Mouse (Mus musculus): ENCODE data around the gene Lrrc4c. TPM values are rescaled to one million over a fixed set of nuclear protein-coding genes. Genes with fewer than 3 reads are reported as not detected.

Lrrc4c gene
- polyA plus RNA-seq, 1 experiment from 2014 or later: 1.8 TPM

DNA sequence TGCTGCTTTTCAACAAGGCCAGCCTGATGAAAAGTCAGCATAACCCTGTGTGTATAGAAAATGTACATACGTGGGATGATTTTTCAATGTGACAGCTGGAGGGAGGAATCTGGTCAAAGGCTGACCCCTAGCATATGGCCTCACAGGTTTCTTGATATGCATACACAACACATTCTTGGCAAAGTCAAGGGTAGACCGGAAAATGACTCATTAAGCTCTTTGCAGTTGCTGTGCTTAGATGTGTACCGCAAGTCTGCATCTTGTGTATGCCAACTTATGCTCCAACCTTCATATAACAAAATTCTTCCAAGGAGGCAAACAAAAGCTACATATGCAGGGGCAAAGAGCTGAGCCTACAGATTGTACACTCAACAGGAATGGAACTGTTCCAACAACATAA is 631.6 kb downstream of the Lrrc4c start:
- no peak overlapping the region for H3K4me3 ChIP-seq (ENCODE audit: low read length)
- no peaks in the 10 kb centered on the region for H3K27me3 ChIP-seq (replicated peaks; ENCODE audit: control insufficient read depth, insufficient read depth, low read length)
- no peak overlapping the region for H3K4me2 ChIP-seq (ENCODE audit: low read depth, low read length)
- no peak overlapping the region for H3K9ac ChIP-seq (ENCODE audit: low read depth, low read length)
- H3K4me1 ChIP-seq (ENCODE audit: control insufficient read depth, insufficient read depth, low read length): no peaks in the 10 kb centered on the region
- H3K27ac ChIP-seq (ENCODE audit: low read length): no peak overlapping the region
- ATAC-seq: no peak
- H3K36me3 ChIP-seq (ENCODE audit: control insufficient read depth, insufficient read depth, low read length): no peaks in the 10 kb centered on the region
- 79% methylated on average over 3 of the region's 3 CpGs for WGBS
- H3K9me3 ChIP-seq (ENCODE audit: control insufficient read depth, low read length): no peaks in the 10 kb centered on the region

DNA sequence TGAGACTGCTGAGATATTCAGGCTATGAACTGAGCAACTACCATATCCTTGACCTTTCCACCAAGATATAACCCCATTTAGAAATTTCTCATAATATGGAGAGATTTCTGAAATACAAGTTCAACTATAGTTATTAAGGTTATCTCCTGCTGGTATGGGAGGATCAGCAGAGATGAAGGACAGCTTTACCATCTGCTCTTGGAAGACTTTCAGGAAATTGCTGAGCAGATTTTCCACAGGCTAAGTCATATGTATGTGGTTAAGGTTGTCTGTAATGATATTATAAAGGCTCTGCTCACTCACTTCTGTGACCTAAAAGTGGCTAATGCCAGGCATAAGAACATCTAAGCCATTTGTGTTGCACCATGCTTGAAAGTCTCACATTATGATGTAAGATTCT is 681.6 kb downstream of the Lrrc4c start:
- Histone ChIP-seq H3K36me3 (ENCODE audit: control insufficient read depth, insufficient read depth, low read length) (no peaks in the 10 kb centered on the region), H3K9me3 (ENCODE audit: control insufficient read depth, low read length) (no peaks in the 10 kb centered on the region), H3K4me2 (ENCODE audit: low read depth, low read length) (no peak overlapping the region), H3K4me1 (ENCODE audit: control insufficient read depth, insufficient read depth, low read length) (no peaks in the 10 kb centered on the region), H3K27ac (ENCODE audit: low read length) (no peak overlapping the region), H3K4me3 (ENCODE audit: low read length) (no peak overlapping the region), H3K9ac (ENCODE audit: low read depth, low read length) (no peak overlapping the region), H3K27me3 (replicated peaks; ENCODE audit: control insufficient read depth, insufficient read depth, low read length) (no peaks in the 10 kb centered on the region)
- no peak for ATAC-seq

GRCm38 (mm10) chr2:97018319-97018718 is 700.4 kb downstream of the Lrrc4c start:
- Histone ChIP-seq H3K4me2 (ENCODE audit: low read depth, low read length) (no peak overlapping the region), H3K27me3 (replicated peaks; ENCODE audit: control insufficient read depth, insufficient read depth, low read length) (no peaks in the 10 kb centered on the region), H3K9me3 (ENCODE audit: control insufficient read depth, low read length) (no peaks in the 10 kb centered on the region), H3K36me3 (ENCODE audit: control insufficient read depth, insufficient read depth, low read length) (no peaks in the 10 kb centered on the region), H3K9ac (ENCODE audit: low read depth, low read length) (no peak overlapping the region), H3K4me1 (ENCODE audit: control insufficient read depth, insufficient read depth, low read length) (no peaks in the 10 kb centered on the region), H3K4me3 (ENCODE audit: low read length) (no peak overlapping the region), H3K27ac (ENCODE audit: low read length) (no peak overlapping the region)
- no peak for ATAC-seq
- 78% methylated on average over 3 of the region's 3 CpGs for WGBS

- 67% methylated on average over 1 of the region's 1 CpGs for WGBS
- Histone ChIP-seq H3K27ac (ENCODE audit: low read length) (no peak overlapping the region), H3K27me3 (replicated peaks; ENCODE audit: control insufficient read depth, insufficient read depth, low read length) (no peaks in the 10 kb centered on the region), H3K4me2 (ENCODE audit: low read depth, low read length) (no peak overlapping the region), H3K9ac (ENCODE audit: low read depth, low read length) (no peak overlapping the region), H3K36me3 (ENCODE audit: control insufficient read depth, insufficient read depth, low read length) (no peaks in the 10 kb centered on the region), H3K4me3 (ENCODE audit: low read length) (no peak overlapping the region), H3K9me3 (ENCODE audit: control insufficient read depth, low read length) (no peaks in the 10 kb centered on the region), H3K4me1 (ENCODE audit: control insufficient read depth, insufficient read depth, low read length) (no peaks in the 10 kb centered on the region)
- no peak for ATAC-seq
Observed at GRCm38 (mm10) chr2:97026991-97027390, 709.0 kb downstream of the Lrrc4c start.

- H3K9me3 ChIP-seq (ENCODE audit: control insufficient read depth, low read length): no peaks in the 10 kb centered on the region
- no peak overlapping the region for H3K27ac ChIP-seq (ENCODE audit: low read length)
- H3K4me2 ChIP-seq (ENCODE audit: low read depth, low read length): no peak overlapping the region
- 92% methylated on average over 1 of the region's 1 CpGs for WGBS
- H3K4me1 ChIP-seq (ENCODE audit: control insufficient read depth, insufficient read depth, low read length): no peaks in the 10 kb centered on the region
- H3K9ac ChIP-seq (ENCODE audit: low read depth, low read length): no peak overlapping the region
- H3K36me3 ChIP-seq (ENCODE audit: control insufficient read depth, insufficient read depth, low read length): no peaks in the 10 kb centered on the region
- H3K27me3 ChIP-seq (replicated peaks; ENCODE audit: control insufficient read depth, insufficient read depth, low read length): no peaks in the 10 kb centered on the region
- ATAC-seq: no peak
- no peak overlapping the region for H3K4me3 ChIP-seq (ENCODE audit: low read length)
Observed at GRCm38 (mm10) chr2:97027585-97027984, 709.6 kb downstream of the Lrrc4c start.

DNA sequence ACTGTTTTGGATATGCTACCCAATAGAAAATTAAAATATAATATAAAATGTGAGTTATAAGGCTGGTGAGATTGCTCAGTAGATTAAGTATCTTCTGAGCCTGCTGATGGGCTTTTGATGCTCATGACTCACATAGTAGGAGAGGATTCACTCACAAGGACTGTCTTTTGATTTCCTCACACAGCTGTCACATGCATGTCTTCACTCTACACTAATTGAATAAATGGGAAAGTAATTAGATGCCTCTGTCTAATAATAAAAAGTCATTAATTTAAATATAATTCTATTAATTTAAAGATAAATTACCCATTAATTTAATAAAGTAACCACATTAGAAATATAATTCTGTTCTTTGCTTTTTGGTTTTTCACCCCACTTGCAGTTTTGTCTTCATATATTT is 718.4 kb downstream of the Lrrc4c start:
- Histone ChIP-seq H3K27me3 (replicated peaks; ENCODE audit: control insufficient read depth, insufficient read depth, low read length) (no peaks in the 10 kb centered on the region), H3K4me1 (ENCODE audit: control insufficient read depth, insufficient read depth, low read length) (no peaks in the 10 kb centered on the region), H3K9ac (ENCODE audit: low read depth, low read length) (no peak overlapping the region), H3K4me2 (ENCODE audit: low read depth, low read length) (no peak overlapping the region), H3K27ac (ENCODE audit: low read length) (no peak overlapping the region), H3K4me3 (ENCODE audit: low read length) (no peak overlapping the region), H3K9me3 (ENCODE audit: control insufficient read depth, low read length) (no peaks in the 10 kb centered on the region), H3K36me3 (ENCODE audit: control insufficient read depth, insufficient read depth, low read length) (no peaks in the 10 kb centered on the region)
- no peak for ATAC-seq

- Histone ChIP-seq H3K4me3 (ENCODE audit: low read length) (no peak overlapping the region), H3K27ac (ENCODE audit: low read length) (no peak overlapping the region), H3K9ac (ENCODE audit: low read depth, low read length) (no peak overlapping the region), H3K4me1 (ENCODE audit: control insufficient read depth, insufficient read depth, low read length) (no peaks in the 10 kb centered on the region), H3K27me3 (replicated peaks; ENCODE audit: control insufficient read depth, insufficient read depth, low read length) (no peaks in the 10 kb centered on the region), H3K36me3 (ENCODE audit: control insufficient read depth, insufficient read depth, low read length) (no peaks in the 10 kb centered on the region), H3K9me3 (ENCODE audit: control insufficient read depth, low read length) (no peaks in the 10 kb centered on the region), H3K4me2 (ENCODE audit: low read depth, low read length) (no peak overlapping the region)
- WGBS: 83% methylated on average over 5 of the region's 5 CpGs
- ATAC-seq: no peak
Observed at GRCm38 (mm10) chr2:97037024-97037814, 719.2 kb downstream of the Lrrc4c start.

DNA sequence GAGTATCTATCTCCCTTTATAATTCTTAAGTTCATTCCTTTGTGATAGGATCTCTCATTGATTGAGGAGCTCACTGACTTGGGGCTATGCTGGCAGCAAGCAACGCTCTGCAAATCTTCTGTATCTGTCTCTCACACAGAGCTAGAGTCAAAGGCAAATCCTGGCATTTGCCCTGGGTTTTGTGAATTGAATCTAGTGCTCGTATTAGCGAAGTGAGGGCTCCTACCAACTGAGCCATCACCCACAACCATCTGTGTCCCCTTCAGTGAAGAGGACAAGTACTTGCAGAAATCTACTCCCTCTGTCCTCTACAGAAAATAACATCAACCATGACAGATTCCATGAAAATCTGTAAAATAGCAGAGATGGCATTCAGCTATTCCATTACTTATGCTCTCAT is 726.0 kb downstream of the Lrrc4c start:
- no peaks in the 10 kb centered on the region for H3K4me1 ChIP-seq (ENCODE audit: control insufficient read depth, insufficient read depth, low read length)

GRCm38 (mm10) chr2:97045628-97046027 is 727.7 kb downstream of the Lrrc4c start:
- no peak for ATAC-seq
- Histone ChIP-seq H3K27me3 (replicated peaks; ENCODE audit: control insufficient read depth, insufficient read depth, low read length) (no peaks in the 10 kb centered on the region), H3K4me2 (ENCODE audit: low read depth, low read length) (no peak overlapping the region), H3K4me3 (ENCODE audit: low read length) (no peak overlapping the region), H3K9me3 (ENCODE audit: control insufficient read depth, low read length) (no peaks in the 10 kb centered on the region), H3K27ac (ENCODE audit: low read length) (no peak overlapping the region), H3K9ac (ENCODE audit: low read depth, low read length) (no peak overlapping the region), H3K4me1 (ENCODE audit: control insufficient read depth, insufficient read depth, low read length) (no peaks in the 10 kb centered on the region), H3K36me3 (ENCODE audit: control insufficient read depth, insufficient read depth, low read length) (no peaks in the 10 kb centered on the region)
- WGBS: 92% methylated on average over 3 of the region's 3 CpGs

More for the DNA sequence above, 726.0 kb downstream of the Lrrc4c start:
- WGBS: 80% methylated on average over 3 of the region's 3 CpGs
- H3K27ac ChIP-seq (ENCODE audit: low read length): no peak overlapping the region
- no peak for ATAC-seq
- no peaks in the 10 kb centered on the region for H3K36me3 ChIP-seq (ENCODE audit: control insufficient read depth, insufficient read depth, low read length)
- no peak overlapping the region for H3K4me3 ChIP-seq (ENCODE audit: low read length)
- no peaks in the 10 kb centered on the region for H3K9me3 ChIP-seq (ENCODE audit: control insufficient read depth, low read length)
- H3K4me2 ChIP-seq (ENCODE audit: low read depth, low read length): no peak overlapping the region
- no peaks in the 10 kb centered on the region for H3K27me3 ChIP-seq (replicated peaks; ENCODE audit: control insufficient read depth, insufficient read depth, low read length)
- no peak overlapping the region for H3K9ac ChIP-seq (ENCODE audit: low read depth, low read length)

- Histone ChIP-seq H3K4me3 (ENCODE audit: low read length) (no peak overlapping the region), H3K9me3 (ENCODE audit: control insufficient read depth, low read length) (no peaks in the 10 kb centered on the region), H3K4me1 (ENCODE audit: control insufficient read depth, insufficient read depth, low read length) (no peaks in the 10 kb centered on the region), H3K27ac (ENCODE audit: low read length) (no peak overlapping the region), H3K4me2 (ENCODE audit: low read depth, low read length) (no peak overlapping the region), H3K9ac (ENCODE audit: low read depth, low read length) (no peak overlapping the region), H3K36me3 (ENCODE audit: control insufficient read depth, insufficient read depth, low read length) (no peaks in the 10 kb centered on the region), H3K27me3 (replicated peaks; ENCODE audit: control insufficient read depth, insufficient read depth, low read length) (no peaks in the 10 kb centered on the region)
- no peak for ATAC-seq
- WGBS: 51% methylated on average over 1 of the region's 1 CpGs
Observed at GRCm38 (mm10) chr2:97080156-97080555, 762.2 kb downstream of the Lrrc4c start.

Measured in intestine, embryonic 16.5 days (tissue).